Mouse (Mus musculus): ENCODE measurements around the gene Smyd3. TPM values are rescaled to one million over a fixed set of nuclear protein-coding genes. Genes with fewer than 3 reads are reported as not detected.

Gene Smyd3
- total and polyA plus RNA-seq, 2 experiments from 2014 or later: 15.8 to 28.4 TPM

GRCm38 (mm10) chr1:179023486-179023885 is 494.4 kb downstream of the Smyd3 start:
- Histone ChIP-seq H3K36me3 (ENCODE audit: insufficient read depth, low read length) (no peaks in the 10 kb centered on the region), H3K9me3 (ENCODE audit: low read length) (no peaks in the 10 kb centered on the region), H3K4me1 (ENCODE audit: insufficient read depth, low read length) (no peaks in the 10 kb centered on the region), H3K4me2 (ENCODE audit: low read depth, low read length, poor library complexity, severe bottlenecking) (no peak overlapping the region), H3K4me3 (ENCODE audit: low read depth, low read length) (no peak overlapping the region), H3K27me3 (ENCODE audit: insufficient read depth, low read length) (no peaks in the 10 kb centered on the region), H3K27ac (ENCODE audit: low read depth, low read length) (no peak overlapping the region), H3K9ac (replicated peaks; ENCODE audit: low read length, poor library complexity, severe bottlenecking) (no peak overlapping the region)
- ATAC-seq (ENCODE audit: low FRiP score) (no peak), DNase-seq (ENCODE audit: low spot score) (no peak)
- WGBS: 93% methylated on average over 7 of the region's 7 CpGs
- no peak for TF ChIP-seq CTCF (IDR thresholded peaks at IDR 0.05)

- ATAC-seq (ENCODE audit: low FRiP score) (no peak), DNase-seq (ENCODE audit: low spot score) (no peak)
- Histone ChIP-seq H3K9ac (replicated peaks; ENCODE audit: low read length, poor library complexity, severe bottlenecking) (no peak overlapping the region), H3K36me3 (ENCODE audit: insufficient read depth, low read length) (no peaks in the 10 kb centered on the region), H3K4me1 (ENCODE audit: insufficient read depth, low read length) (no peaks in the 10 kb centered on the region), H3K27ac (ENCODE audit: low read depth, low read length) (no peak overlapping the region), H3K9me3 (ENCODE audit: low read length) (no peaks in the 10 kb centered on the region), H3K27me3 (ENCODE audit: insufficient read depth, low read length) (no peaks in the 10 kb centered on the region), H3K4me3 (ENCODE audit: low read depth, low read length) (no peak overlapping the region), H3K4me2 (ENCODE audit: low read depth, low read length, poor library complexity, severe bottlenecking) (no peak overlapping the region)
- 87% methylated on average over 10 of the region's 10 CpGs for WGBS
- no peak for TF ChIP-seq CTCF (IDR thresholded peaks at IDR 0.05)
Measured at GRCm38 (mm10) chr1:179017428-179017827, 500.4 kb downstream of the Smyd3 start.

GRCm38 (mm10) chr1:179013021-179013420 is 504.8 kb downstream of the Smyd3 start:
- no peak for TF ChIP-seq CTCF (IDR thresholded peaks at IDR 0.05)
- no peak overlapping the region for H3K9ac ChIP-seq (replicated peaks; ENCODE audit: low read length, poor library complexity, severe bottlenecking)
- no peak for ATAC-seq (ENCODE audit: low FRiP score)
- no peaks in the 10 kb centered on the region for H3K4me1 ChIP-seq (ENCODE audit: insufficient read depth, low read length)
- no peaks in the 10 kb centered on the region for H3K27me3 ChIP-seq (ENCODE audit: insufficient read depth, low read length)
- H3K4me3 ChIP-seq (ENCODE audit: low read depth, low read length): no peak overlapping the region
- no peak for DNase-seq (ENCODE audit: low spot score)
- no peak overlapping the region for H3K4me2 ChIP-seq (ENCODE audit: low read depth, low read length, poor library complexity, severe bottlenecking)
- no peak overlapping the region for H3K27ac ChIP-seq (ENCODE audit: low read depth, low read length)
- H3K9me3 ChIP-seq (ENCODE audit: low read length): no peaks in the 10 kb centered on the region
- no peaks in the 10 kb centered on the region for H3K36me3 ChIP-seq (ENCODE audit: insufficient read depth, low read length)

- H3K4me1 ChIP-seq (ENCODE audit: insufficient read depth, low read length): no peaks in the 10 kb centered on the region
- ATAC-seq (ENCODE audit: low FRiP score): no peak
- no peaks in the 10 kb centered on the region for H3K36me3 ChIP-seq (ENCODE audit: insufficient read depth, low read length)
Measured at GRCm38 (mm10) chr1:179012273-179012672, 505.6 kb downstream of the Smyd3 start.

GRCm38 (mm10) chr1:179010756-179011155 is 507.1 kb downstream of the Smyd3 start:
- no peak overlapping the region for H3K27ac ChIP-seq (ENCODE audit: low read depth, low read length)
- WGBS: 89% methylated on average over 3 of the region's 3 CpGs
- ATAC-seq (ENCODE audit: low FRiP score) (no peak), DNase-seq (ENCODE audit: low spot score) (no peak)
- no peaks in the 10 kb centered on the region for H3K27me3 ChIP-seq (ENCODE audit: insufficient read depth, low read length)
- H3K4me2 ChIP-seq (ENCODE audit: low read depth, low read length, poor library complexity, severe bottlenecking): no peak overlapping the region
- no peaks in the 10 kb centered on the region for H3K9me3 ChIP-seq (ENCODE audit: low read length)
- no peak for TF ChIP-seq CTCF (IDR thresholded peaks at IDR 0.05)
- H3K36me3 ChIP-seq (ENCODE audit: insufficient read depth, low read length): no peaks in the 10 kb centered on the region
- no peaks in the 10 kb centered on the region for H3K4me1 ChIP-seq (ENCODE audit: insufficient read depth, low read length)
- no peak overlapping the region for H3K4me3 ChIP-seq (ENCODE audit: low read depth, low read length)
- no peak overlapping the region for H3K9ac ChIP-seq (replicated peaks; ENCODE audit: low read length, poor library complexity, severe bottlenecking)

More at GRCm38 (mm10) chr1:179012273-179012672, 505.6 kb downstream of the Smyd3 start:
- Histone ChIP-seq H3K27ac (ENCODE audit: low read depth, low read length) (no peak overlapping the region), H3K9me3 (ENCODE audit: low read length) (no peaks in the 10 kb centered on the region), H3K4me2 (ENCODE audit: low read depth, low read length, poor library complexity, severe bottlenecking) (no peak overlapping the region), H3K4me3 (ENCODE audit: low read depth, low read length) (no peak overlapping the region), H3K27me3 (ENCODE audit: insufficient read depth, low read length) (no peaks in the 10 kb centered on the region), H3K9ac (replicated peaks; ENCODE audit: low read length, poor library complexity, severe bottlenecking) (no peak overlapping the region)
- peak; percentile 78 for DNase-seq (ENCODE audit: low spot score)
- no peak for TF ChIP-seq CTCF (IDR thresholded peaks at IDR 0.05)
- WGBS: 73% methylated on average over 4 of the region's 4 CpGs

GRCm38 (mm10) chr1:179009911-179010310 is 507.9 kb downstream of the Smyd3 start:
- no peak overlapping the region for H3K4me3 ChIP-seq (ENCODE audit: low read depth, low read length)
- 85% methylated on average over 3 of the region's 3 CpGs for WGBS
- H3K9ac ChIP-seq (replicated peaks; ENCODE audit: low read length, poor library complexity, severe bottlenecking): no peak overlapping the region
- no peak overlapping the region for H3K4me2 ChIP-seq (ENCODE audit: low read depth, low read length, poor library complexity, severe bottlenecking)
- H3K36me3 ChIP-seq (ENCODE audit: insufficient read depth, low read length): no peaks in the 10 kb centered on the region
- TF ChIP-seq CTCF (IDR thresholded peaks at IDR 0.05): no peak
- DNase-seq (ENCODE audit: low spot score) (no peak), ATAC-seq (ENCODE audit: low FRiP score) (no peak)
- no peak overlapping the region for H3K27ac ChIP-seq (ENCODE audit: low read depth, low read length)
- H3K4me1 ChIP-seq (ENCODE audit: insufficient read depth, low read length): no peaks in the 10 kb centered on the region
- no peaks in the 10 kb centered on the region for H3K9me3 ChIP-seq (ENCODE audit: low read length)
- no peaks in the 10 kb centered on the region for H3K27me3 ChIP-seq (ENCODE audit: insufficient read depth, low read length)

All from midbrain, postnatal 0 days (tissue).